Mouse (Mus musculus) midbrain, embryonic 14.5 days (tissue): ENCODE data around the gene Mapk14. TPM values are rescaled to one million over a fixed set of nuclear protein-coding genes. Genes with fewer than 3 reads are reported as not detected.

Experiments used
- ATAC-seq: fragments of 200-750 bp; cut with Nextera tagmentation; 2 replicates; pipeline ENCODE4 v1.8.0; 2017; ENCODE audit warnings: moderate number of reproducible peaks, moderate library complexity; ENCODE audit not compliant: low FRiP score, low TSS enrichment
- DNase-seq: peaks from one replicate; pipeline ENCODE4 v3.0.0-alpha.2; 2015
- H3K27ac ChIP-seq: fragments of 300-500 bp; sonication (generic); replicated peaks from 2 replicates; pipeline ENCODE4 v1.5.1; 2014; ENCODE audit warnings: mild to moderate bottlenecking, low read depth, low read length, moderate library complexity
- H3K27me3 ChIP-seq: fragments of 300-500 bp; sonication (generic); 2 replicates; pipeline ENCODE4 v1.6.1; 2014; ENCODE audit warnings: low read length, control low read depth, mixed read lengths; ENCODE audit not compliant: control insufficient read depth, insufficient read depth
- H3K36me3 ChIP-seq: fragments of 300-500 bp; sonication (generic); 2 replicates; pipeline ENCODE4 v1.6.1; 2014; ENCODE audit warnings: low read length, control low read depth; ENCODE audit not compliant: control insufficient read depth, insufficient read depth
- H3K4me1 ChIP-seq: fragments of 300-500 bp; sonication (generic); 2 replicates; pipeline ENCODE4 v1.6.1; 2014; ENCODE audit warnings: mild to moderate bottlenecking, antibody characterized with exemption, low read length, control low read depth; ENCODE audit not compliant: control insufficient read depth, insufficient read depth
- H3K4me2 ChIP-seq: fragments of 300-500 bp; sonication (generic); 2 replicates; pipeline ENCODE4 v1.6.1; 2014; ENCODE audit warnings: mild to moderate bottlenecking, low read length, moderate library complexity
- H3K4me3 ChIP-seq: fragments of 300-500 bp; sonication (generic); replicated peaks from 2 replicates; pipeline ENCODE4 v1.5.1; 2014; ENCODE audit warnings: low read depth, low read length
- H3K9ac ChIP-seq: fragments of 300-500 bp; sonication (generic); replicated peaks from 2 replicates; pipeline ENCODE4 v1.6.1; 2014; ENCODE audit warnings: mild to moderate bottlenecking, low read length, moderate library complexity
- H3K9me3 ChIP-seq: fragments of 300-500 bp; sonication (generic); 2 replicates; pipeline ENCODE4 v1.6.1; 2016; ENCODE audit warnings: low read length, control low read depth, mixed read lengths; ENCODE audit not compliant: control insufficient read depth
- WGBS: fragments of 180-500 bp; shearing (Covaris S2); extraction: QIAGEN DNeasy Blood & Tissue Kit; methylation state at CpG from one replicate; pipeline ENCODE4 v1.1.7; 2014; 5-methylcytosine and 5-hydroxymethylcytosine counted together
- polyA plus RNA-seq: library from polyadenylated mRNA; unstranded; fragments of >200 nt; fragmentation: Nextera tagmentation; extraction: Ambion mirVana; gene quantifications from 2 replicates; pipeline ENCODE4 v1.2.1, GENCODE M21; 2014

The Mapk14 gene
- polyA plus RNA-seq, 1 experiment from 2014 or later: 32.7 TPM

- H3K9me3 ChIP-seq: no peaks in the 10 kb centered on the region
- 99% methylated on average over 3 of the region's 3 CpGs for WGBS
- H3K27me3 ChIP-seq: no peaks in the 10 kb centered on the region
- H3K4me2 ChIP-seq: no peak overlapping the region
- H3K27ac ChIP-seq: no peak overlapping the region
- no peak overlapping the region for H3K9ac ChIP-seq
- ATAC-seq (no peak), DNase-seq (no peak)
- no peak overlapping the region for H3K4me3 ChIP-seq
- peaks cover 11% of the 10 kb centered on the region; the same call in 1 of the 2 replicates for H3K4me1 ChIP-seq
- no peaks in the 10 kb centered on the region for H3K36me3 ChIP-seq
Measured at GRCm38 (mm10) chr17:28701737-28702136, 10.6 kb downstream of the Mapk14 start.

- WGBS: 84% methylated on average over 2 of the region's 2 CpGs
- ATAC-seq: no peak
- H3K4me1 ChIP-seq: 0 out of 2 replicates have a peak, but pooled peaks cover 2% of the 10 kb centered on the region
Measured at GRCm38 (mm10) chr17:28702646-28703045, 11.5 kb downstream of the Mapk14 start.

GRCm38 (mm10) chr17:28706697-28707096, 15.6 kb downstream of the Mapk14 start:
- DNase-seq (no peak), ATAC-seq (no peak)
- Histone ChIP-seq H3K27ac (no peak overlapping the region), H3K27me3 (no peaks in the 10 kb centered on the region), H3K36me3 (no peaks in the 10 kb centered on the region), H3K9ac (no peak overlapping the region), H3K4me1 (no peaks in the 10 kb centered on the region), H3K4me2 (no peak overlapping the region), H3K9me3 (no peaks in the 10 kb centered on the region), H3K4me3 (no peak overlapping the region)
- WGBS: 33% methylated on average over 1 of the region's 1 CpGs

More at GRCm38 (mm10) chr17:28702646-28703045, 11.5 kb downstream of the Mapk14 start:
- H3K36me3 ChIP-seq: no peaks in the 10 kb centered on the region
- no peaks in the 10 kb centered on the region for H3K27me3 ChIP-seq
- no peak overlapping the region for H3K9ac ChIP-seq
- H3K27ac ChIP-seq: no peak overlapping the region
- H3K4me3 ChIP-seq: no peak overlapping the region
- no peak overlapping the region for H3K4me2 ChIP-seq
- no peaks in the 10 kb centered on the region for H3K9me3 ChIP-seq
- no peak for DNase-seq

- ATAC-seq (no peak), DNase-seq (no peak)
- H3K4me3 ChIP-seq: no peak overlapping the region
- H3K4me1 ChIP-seq: no peaks in the 10 kb centered on the region
- no peak overlapping the region for H3K4me2 ChIP-seq
- 95% methylated on average over 3 of the region's 3 CpGs for WGBS
- H3K27me3 ChIP-seq: no peaks in the 10 kb centered on the region
- H3K9ac ChIP-seq: no peak overlapping the region
- no peaks in the 10 kb centered on the region for H3K36me3 ChIP-seq
- no peak overlapping the region for H3K27ac ChIP-seq
- H3K9me3 ChIP-seq: no peaks in the 10 kb centered on the region
Measured at GRCm38 (mm10) chr17:28707136-28707627, 16.1 kb downstream of the Mapk14 start.

- H3K4me1 ChIP-seq: no peaks in the 10 kb centered on the region
- WGBS: 97% methylated on average over 2 of the region's 2 CpGs
- no peak for DNase-seq
- H3K27ac ChIP-seq: no peak overlapping the region
- H3K27me3 ChIP-seq: no peaks in the 10 kb centered on the region
- no peak for ATAC-seq
- no peak overlapping the region for H3K4me3 ChIP-seq
- no peaks in the 10 kb centered on the region for H3K36me3 ChIP-seq
- H3K9me3 ChIP-seq: no peaks in the 10 kb centered on the region
- no peak overlapping the region for H3K9ac ChIP-seq
- H3K4me2 ChIP-seq: no peak overlapping the region
Measured at GRCm38 (mm10) chr17:28707816-28708215, 16.7 kb downstream of the Mapk14 start.

DNA sequence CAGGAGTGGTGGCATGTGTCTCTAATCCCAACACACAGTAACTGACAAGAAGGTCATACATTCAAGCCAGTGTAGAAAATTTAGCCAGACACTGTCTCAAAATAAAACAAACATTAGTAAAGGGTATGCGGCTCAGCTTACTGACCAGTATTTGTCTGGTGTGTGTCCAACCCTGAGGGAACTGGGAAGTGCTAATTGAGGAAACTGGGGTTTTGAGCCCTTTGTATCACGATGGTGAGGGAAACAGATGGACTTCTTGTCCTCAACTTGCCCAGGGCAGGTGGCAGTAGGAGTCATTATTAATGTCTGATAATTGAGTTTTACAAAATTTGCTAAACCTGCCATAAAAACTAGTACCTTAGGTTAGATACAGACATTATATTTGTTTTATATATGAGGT, 17.9 kb downstream of the Mapk14 start:
- WGBS: 54% methylated on average over 2 of the region's 2 CpGs

GRCm38 (mm10) chr17:28709552-28710290, 18.6 kb downstream of the Mapk14 start:
- Histone ChIP-seq H3K4me1 (no peaks in the 10 kb centered on the region), H3K27me3 (no peaks in the 10 kb centered on the region), H3K9ac (no peak overlapping the region), H3K4me2 (no peak overlapping the region), H3K4me3 (no peak overlapping the region), H3K27ac (no peak overlapping the region), H3K36me3 (peaks cover 10% of the 10 kb centered on the region), H3K9me3 (no peaks in the 10 kb centered on the region)
- ATAC-seq: no peak
- 94% methylated on average over 8 of the region's 8 CpGs for WGBS
- no peak for DNase-seq

More for the DNA sequence above, 17.9 kb downstream of the Mapk14 start:
- Histone ChIP-seq H3K4me2 (no peak overlapping the region), H3K9ac (no peak overlapping the region), H3K4me3 (no peak overlapping the region), H3K36me3 (peaks cover 3% of the 10 kb centered on the region), H3K27me3 (no peaks in the 10 kb centered on the region), H3K9me3 (no peaks in the 10 kb centered on the region), H3K27ac (no peak overlapping the region), H3K4me1 (no peaks in the 10 kb centered on the region)
- DNase-seq (no peak), ATAC-seq (no peak)

GRCm38 (mm10) chr17:28710291-28710688, 19.2 kb downstream of the Mapk14 start:
- DNase-seq (no peak), ATAC-seq (no peak)

DNA sequence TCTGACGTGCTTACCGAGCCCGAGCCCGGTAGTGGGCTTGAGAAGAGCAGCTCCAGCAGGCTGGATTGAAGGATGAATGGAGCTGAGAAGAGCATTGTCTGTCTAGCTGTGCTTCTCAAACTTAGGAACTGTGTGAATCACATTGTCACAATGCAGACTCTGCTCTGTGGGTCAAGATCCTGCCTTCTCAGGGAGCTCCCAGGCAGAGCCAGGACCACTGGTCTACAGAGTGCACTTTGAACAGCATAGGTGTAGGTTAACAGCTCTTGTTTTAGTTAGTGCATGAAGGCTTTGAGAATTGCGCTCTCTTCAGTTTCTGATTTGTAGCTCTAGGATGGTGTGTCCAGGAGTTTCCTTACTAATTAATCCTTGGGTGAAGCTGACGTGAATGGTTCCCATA, 20.1 kb downstream of the Mapk14 start:
- H3K27ac ChIP-seq: no peak overlapping the region
- WGBS: 84% methylated on average over 6 of the region's 6 CpGs
- H3K9ac ChIP-seq: no peak overlapping the region
- no peaks in the 10 kb centered on the region for H3K4me1 ChIP-seq
- H3K4me3 ChIP-seq: no peak overlapping the region
- H3K27me3 ChIP-seq: no peaks in the 10 kb centered on the region
- no peak overlapping the region for H3K4me2 ChIP-seq
- no peak for ATAC-seq
- no peaks in the 10 kb centered on the region for H3K9me3 ChIP-seq
- peaks cover 24% of the 10 kb centered on the region for H3K36me3 ChIP-seq
- DNase-seq: no peak

More at GRCm38 (mm10) chr17:28710291-28710688, 19.2 kb downstream of the Mapk14 start:
- H3K36me3 ChIP-seq: peaks cover 16% of the 10 kb centered on the region
- no peaks in the 10 kb centered on the region for H3K27me3 ChIP-seq
- no peak overlapping the region for H3K4me2 ChIP-seq
- no peak overlapping the region for H3K27ac ChIP-seq
- WGBS: 93% methylated on average over 8 of the region's 8 CpGs
- H3K9ac ChIP-seq: no peak overlapping the region
- no peaks in the 10 kb centered on the region for H3K4me1 ChIP-seq
- H3K9me3 ChIP-seq: no peaks in the 10 kb centered on the region
- no peak overlapping the region for H3K4me3 ChIP-seq
